Mouse (Mus musculus): ENCODE results near the gene Trim56. TPM values are rescaled to one million over a fixed set of nuclear protein-coding genes. Genes with fewer than 3 reads are reported as not detected.
"Not testable (repeated sequence)": the region's sequence is repeated elsewhere in the genome, so short reads cannot be mapped to it uniquely, and the experiment has no call there.

Trim56 gene
- 1.5 and 2.8 TPM in 2 replicates for polyA plus RNA-seq (2014; fragmentation: Nextera tagmentation; extraction: Ambion mirVana)

- no peak within 1 kb of the TSS for H3K27ac ChIP-seq (replicated peaks; ENCODE audit: low read depth, low read length)
- DNase-seq: peak; percentile 31
- peak within 1 kb of the TSS; percentile 33 for H3K4me3 ChIP-seq (replicated peaks; ENCODE audit: low read depth, low read length)
- H3K4me1 ChIP-seq (ENCODE audit: control insufficient read depth, insufficient read depth, low read length): peaks cover 9% of the 10 kb centered on the region; the same call in 1 of the 2 replicates
- no peaks in the 10 kb centered on the region for H3K9me3 ChIP-seq (ENCODE audit: control insufficient read depth, low read length)
- peak within 1 kb of the TSS; percentile 50 for H3K9ac ChIP-seq (replicated peaks; ENCODE audit: low read length)
- no peak for ATAC-seq (ENCODE audit: low FRiP score, low TSS enrichment)
- WGBS: 12% methylated on average over 29 of the region's 29 CpGs
- no peaks in the 10 kb centered on the region for H3K27me3 ChIP-seq (ENCODE audit: control insufficient read depth, insufficient read depth, low read length)
- peak within 1 kb of the TSS; percentile 51 for H3K4me2 ChIP-seq (ENCODE audit: low read length)
- H3K36me3 ChIP-seq (ENCODE audit: control insufficient read depth, insufficient read depth, low read length): no peaks in the 10 kb centered on the region
Measured at GRCm38 (mm10) chr5:137115866-137116847, at the start of gene Trim56. Gene Trim56 (minus strand): TSS chr5:137116209.

- Histone ChIP-seq H3K4me2 (ENCODE audit: low read length) (no peak overlapping the region), H3K4me3 (replicated peaks; ENCODE audit: low read depth, low read length) (no peak overlapping the region), H3K9me3 (ENCODE audit: control insufficient read depth, low read length) (no peaks in the 10 kb centered on the region), H3K4me1 (ENCODE audit: control insufficient read depth, insufficient read depth, low read length) (no peaks in the 10 kb centered on the region), H3K27me3 (ENCODE audit: control insufficient read depth, insufficient read depth, low read length) (no peaks in the 10 kb centered on the region), H3K36me3 (ENCODE audit: control insufficient read depth, insufficient read depth, low read length) (no peaks in the 10 kb centered on the region), H3K27ac (replicated peaks; ENCODE audit: low read depth, low read length) (no peak overlapping the region), H3K9ac (replicated peaks; ENCODE audit: low read length) (no peak overlapping the region)
- 72% methylated on average over 4 of the region's 4 CpGs for WGBS
- ATAC-seq (ENCODE audit: low FRiP score, low TSS enrichment): no peak
- no peak for DNase-seq
Measured at GRCm38 (mm10) chr5:137161853-137162252, 45.8 kb upstream of the Trim56 start.

- no peak overlapping the region for H3K4me2 ChIP-seq (ENCODE audit: low read length)
- no peak overlapping the region for H3K4me3 ChIP-seq (replicated peaks; ENCODE audit: low read depth, low read length)
- H3K27ac ChIP-seq (replicated peaks; ENCODE audit: low read depth, low read length): no peak overlapping the region
- no peak overlapping the region for H3K9ac ChIP-seq (replicated peaks; ENCODE audit: low read length)
- no peaks in the 10 kb centered on the region for H3K27me3 ChIP-seq (ENCODE audit: control insufficient read depth, insufficient read depth, low read length)
- H3K36me3 ChIP-seq (ENCODE audit: control insufficient read depth, insufficient read depth, low read length): no peaks in the 10 kb centered on the region
- no peak for ATAC-seq (ENCODE audit: low FRiP score, low TSS enrichment)
- WGBS: 38% methylated on average over 11 of the region's 11 CpGs
- no peaks in the 10 kb centered on the region for H3K4me1 ChIP-seq (ENCODE audit: control insufficient read depth, insufficient read depth, low read length)
- peak; percentile 5 for DNase-seq
- H3K9me3 ChIP-seq (ENCODE audit: control insufficient read depth, low read length): peaks cover 5% of the 10 kb centered on the region; the same call in 1 of the 2 replicates
Measured at GRCm38 (mm10) chr5:137159461-137159860, 43.5 kb upstream of the Trim56 start.

GRCm38 (mm10) chr5:137153289-137153688, 37.3 kb upstream of the Trim56 start:
- H3K27me3 ChIP-seq (ENCODE audit: control insufficient read depth, insufficient read depth, low read length): no peaks in the 10 kb centered on the region
- WGBS: 93% methylated on average over 5 of the region's 5 CpGs
- no peaks in the 10 kb centered on the region for H3K36me3 ChIP-seq (ENCODE audit: control insufficient read depth, insufficient read depth, low read length)
- H3K27ac ChIP-seq (replicated peaks; ENCODE audit: low read depth, low read length): no peak overlapping the region
- DNase-seq (no peak), ATAC-seq (ENCODE audit: low FRiP score, low TSS enrichment) (no peak)
- no peaks in the 10 kb centered on the region for H3K4me1 ChIP-seq (ENCODE audit: control insufficient read depth, insufficient read depth, low read length)
- peaks cover 21% of the 10 kb centered on the region for H3K9me3 ChIP-seq (ENCODE audit: control insufficient read depth, low read length)
- no peak overlapping the region for H3K4me2 ChIP-seq (ENCODE audit: low read length)
- H3K9ac ChIP-seq (replicated peaks; ENCODE audit: low read length): no peak overlapping the region
- H3K4me3 ChIP-seq (replicated peaks; ENCODE audit: low read depth, low read length): no peak overlapping the region

- Histone ChIP-seq H3K36me3 (ENCODE audit: control insufficient read depth, insufficient read depth, low read length) (no peaks in the 10 kb centered on the region), H3K4me2 (ENCODE audit: low read length) (no peak overlapping the region), H3K9me3 (ENCODE audit: control insufficient read depth, low read length) (peaks cover 21% of the 10 kb centered on the region), H3K27me3 (ENCODE audit: control insufficient read depth, insufficient read depth, low read length) (no peaks in the 10 kb centered on the region), H3K9ac (replicated peaks; ENCODE audit: low read length) (no peak overlapping the region), H3K27ac (replicated peaks; ENCODE audit: low read depth, low read length) (no peak overlapping the region), H3K4me1 (ENCODE audit: control insufficient read depth, insufficient read depth, low read length) (no peaks in the 10 kb centered on the region), H3K4me3 (replicated peaks; ENCODE audit: low read depth, low read length) (no peak overlapping the region)
- DNase-seq: peak; percentile 14
- 74% methylated on average over 2 of the region's 2 CpGs for WGBS
- no peak for ATAC-seq (ENCODE audit: low FRiP score, low TSS enrichment)
Measured at GRCm38 (mm10) chr5:137152623-137153022, 36.6 kb upstream of the Trim56 start.

- not testable (repeated sequence) for H3K4me1 ChIP-seq (ENCODE audit: control insufficient read depth, insufficient read depth, low read length); H3K4me2 ChIP-seq (ENCODE audit: low read length); H3K27me3 ChIP-seq (ENCODE audit: control insufficient read depth, insufficient read depth, low read length); H3K4me3 ChIP-seq (replicated peaks; ENCODE audit: low read depth, low read length); H3K27ac ChIP-seq (replicated peaks; ENCODE audit: low read depth, low read length); ATAC-seq (ENCODE audit: low FRiP score, low TSS enrichment); H3K9ac ChIP-seq (replicated peaks; ENCODE audit: low read length); DNase-seq; H3K36me3 ChIP-seq (ENCODE audit: control insufficient read depth, insufficient read depth, low read length)
- H3K9me3 ChIP-seq (ENCODE audit: control insufficient read depth, low read length): peaks cover 16% of the 10 kb centered on the region
Measured at GRCm38 (mm10) chr5:137149272-137149882, 33.4 kb upstream of the Trim56 start, which contains the start of gene Muc3. Gene Muc3 (minus strand): TSS chr5:137149322.

GRCm38 (mm10) chr5:137140836-137141235, 24.8 kb upstream of the Trim56 start:
- no peak overlapping the region for H3K9ac ChIP-seq (replicated peaks; ENCODE audit: low read length)
- H3K9me3 ChIP-seq (ENCODE audit: control insufficient read depth, low read length): no peaks in the 10 kb centered on the region
- H3K4me3 ChIP-seq (replicated peaks; ENCODE audit: low read depth, low read length): no peak overlapping the region
- no peaks in the 10 kb centered on the region for H3K36me3 ChIP-seq (ENCODE audit: control insufficient read depth, insufficient read depth, low read length)
- ATAC-seq (ENCODE audit: low FRiP score, low TSS enrichment) (no peak), DNase-seq (no peak)
- H3K4me1 ChIP-seq (ENCODE audit: control insufficient read depth, insufficient read depth, low read length): no peaks in the 10 kb centered on the region
- WGBS: 40% methylated on average over 3 of the region's 3 CpGs
- no peaks in the 10 kb centered on the region for H3K27me3 ChIP-seq (ENCODE audit: control insufficient read depth, insufficient read depth, low read length)
- H3K4me2 ChIP-seq (ENCODE audit: low read length): no peak overlapping the region
- no peak overlapping the region for H3K27ac ChIP-seq (replicated peaks; ENCODE audit: low read depth, low read length)

- no peak overlapping the region for H3K4me2 ChIP-seq (ENCODE audit: low read length)
- no peaks in the 10 kb centered on the region for H3K4me1 ChIP-seq (ENCODE audit: control insufficient read depth, insufficient read depth, low read length)
- no peaks in the 10 kb centered on the region for H3K36me3 ChIP-seq (ENCODE audit: control insufficient read depth, insufficient read depth, low read length)
- no peak for ATAC-seq (ENCODE audit: low FRiP score, low TSS enrichment)
- no peak overlapping the region for H3K27ac ChIP-seq (replicated peaks; ENCODE audit: low read depth, low read length)
- H3K27me3 ChIP-seq (ENCODE audit: control insufficient read depth, insufficient read depth, low read length): no peaks in the 10 kb centered on the region
- WGBS: 87% methylated on average over 10 of the region's 10 CpGs
- H3K4me3 ChIP-seq (replicated peaks; ENCODE audit: low read depth, low read length): no peak overlapping the region
- no peak for DNase-seq
- H3K9ac ChIP-seq (replicated peaks; ENCODE audit: low read length): no peak overlapping the region
- no peaks in the 10 kb centered on the region for H3K9me3 ChIP-seq (ENCODE audit: control insufficient read depth, low read length)
Measured at GRCm38 (mm10) chr5:137138977-137139376, 23.0 kb upstream of the Trim56 start.
